Mouse (Mus musculus): ENCODE results near the gene Arap2. TPM values are rescaled to one million over a fixed set of nuclear protein-coding genes. Genes with fewer than 3 reads are reported as not detected.

Gene Arap2
- polyA plus RNA-seq, 1 experiment from 2014 or later, result 6.8 TPM

DNA sequence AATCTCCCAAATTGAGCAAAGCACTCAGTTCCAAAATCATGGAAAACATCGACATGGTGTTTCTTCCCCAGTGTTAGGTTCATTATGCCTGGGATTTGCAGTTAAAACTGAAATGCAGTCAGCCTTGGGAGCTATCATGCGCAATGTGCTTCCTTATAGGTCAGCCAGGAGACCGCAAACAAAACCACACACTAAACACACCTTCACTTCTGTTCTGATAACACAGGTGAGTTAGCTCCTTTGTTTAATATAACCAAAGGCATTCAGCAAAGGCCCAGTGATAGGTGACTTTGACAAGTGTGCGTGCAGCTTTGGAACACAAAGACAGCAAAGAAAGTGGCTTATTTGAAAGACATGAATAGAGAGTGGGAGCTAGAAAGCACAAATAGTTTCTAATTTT, 101.1 kb downstream of the Arap2 start:
- Histone ChIP-seq H3K4me2 (ENCODE audit: low read depth, low read length) (no peak overlapping the region), H3K27me3 (ENCODE audit: insufficient read depth, low read length) (no peaks in the 10 kb centered on the region), H3K4me1 (ENCODE audit: insufficient read depth) (no peaks in the 10 kb centered on the region), H3K9ac (replicated peaks) (no peak overlapping the region), H3K27ac (ENCODE audit: low read depth) (no peak overlapping the region), H3K4me3 (ENCODE audit: low read depth, low read length) (no peak overlapping the region), H3K36me3 (replicated peaks; ENCODE audit: insufficient read depth, low read length) (peaks cover 5% of the 10 kb centered on the region; the same call in 1 of the 2 replicates), H3K9me3 (ENCODE audit: low read length) (no peaks in the 10 kb centered on the region)
- WGBS (ENCODE audit: insufficient replicate concordance), result 81% methylated on average over 4 of the region's 4 CpGs
- no peak for ATAC-seq
- TF ChIP-seq CTCF (IDR thresholded peaks at IDR 0.05; ENCODE audit: low read depth) (no peak), EP300 (IDR thresholded peaks at IDR 0.05; ENCODE audit: low read depth) (no peak)
- no peak for DNase-seq

DNA sequence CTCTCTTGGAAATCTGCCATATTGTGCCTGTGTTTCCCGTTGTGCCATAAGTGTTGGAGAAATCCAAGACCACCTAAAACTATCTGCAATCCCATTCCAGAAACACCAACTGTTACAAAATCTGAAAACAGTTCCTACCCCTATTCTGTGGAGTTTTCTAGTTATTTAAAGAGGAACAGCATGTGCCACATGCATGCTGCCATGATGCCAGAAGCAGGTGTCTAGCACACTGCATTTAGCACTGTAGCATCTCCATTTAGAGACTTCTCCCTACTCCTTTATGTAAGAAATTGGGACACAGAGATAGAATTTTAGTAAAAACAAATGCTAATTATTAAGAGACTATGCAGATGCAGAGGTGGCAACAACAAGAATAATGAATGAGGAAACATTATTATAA, 102.8 kb downstream of the Arap2 start:
- H3K27ac ChIP-seq (ENCODE audit: low read depth), result no peak overlapping the region
- H3K9ac ChIP-seq (replicated peaks), result no peak overlapping the region
- no peaks in the 10 kb centered on the region for H3K4me1 ChIP-seq (ENCODE audit: insufficient read depth)
- H3K9me3 ChIP-seq (ENCODE audit: low read length), result no peaks in the 10 kb centered on the region
- H3K4me3 ChIP-seq (ENCODE audit: low read depth, low read length), result no peak overlapping the region
- DNase-seq, result no peak
- WGBS (ENCODE audit: insufficient replicate concordance), result 65% methylated on average over 1 of the region's 1 CpGs
- H3K36me3 ChIP-seq (replicated peaks; ENCODE audit: insufficient read depth, low read length), result no peaks in the 10 kb centered on the region
- TF ChIP-seq EP300 (IDR thresholded peaks at IDR 0.05; ENCODE audit: low read depth) (no peak), CTCF (IDR thresholded peaks at IDR 0.05; ENCODE audit: low read depth) (no peak)
- no peak overlapping the region for H3K4me2 ChIP-seq (ENCODE audit: low read depth, low read length)
- no peaks in the 10 kb centered on the region for H3K27me3 ChIP-seq (ENCODE audit: insufficient read depth, low read length)
- ATAC-seq, result no peak

DNA sequence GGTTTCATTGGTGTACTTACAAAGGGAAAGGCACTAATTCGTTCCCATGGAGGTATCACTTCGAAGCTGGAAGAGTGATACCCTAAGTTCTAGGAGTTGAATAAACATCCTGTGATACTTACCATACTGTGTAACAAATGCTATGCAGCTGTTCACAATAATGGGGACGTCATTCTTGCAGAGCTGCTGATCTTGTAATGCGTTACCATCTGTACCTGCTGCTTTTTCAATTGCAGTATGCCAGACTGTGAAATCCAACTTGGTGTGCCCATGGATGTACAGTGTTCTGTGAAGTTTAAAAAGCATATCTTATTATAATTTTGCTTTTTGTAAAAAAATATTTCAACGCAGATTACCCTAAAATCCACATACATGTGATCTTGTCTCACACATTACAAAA, 112.0 kb downstream of the Arap2 start:
- no peak for DNase-seq
- WGBS (ENCODE audit: insufficient replicate concordance), result 74% methylated on average over 5 of the region's 5 CpGs
- no peaks in the 10 kb centered on the region for H3K27me3 ChIP-seq (ENCODE audit: insufficient read depth, low read length)
- no peaks in the 10 kb centered on the region for H3K36me3 ChIP-seq (replicated peaks; ENCODE audit: insufficient read depth, low read length)
- H3K27ac ChIP-seq (ENCODE audit: low read depth), result no peak overlapping the region
- no peaks in the 10 kb centered on the region for H3K9me3 ChIP-seq (ENCODE audit: low read length)
- TF ChIP-seq EP300 (IDR thresholded peaks at IDR 0.05; ENCODE audit: low read depth) (no peak), CTCF (IDR thresholded peaks at IDR 0.05; ENCODE audit: low read depth) (no peak)
- H3K4me1 ChIP-seq (ENCODE audit: insufficient read depth), result no peaks in the 10 kb centered on the region
- no peak overlapping the region for H3K9ac ChIP-seq (replicated peaks)
- no peak overlapping the region for H3K4me3 ChIP-seq (ENCODE audit: low read depth, low read length)
- no peak for ATAC-seq
- no peak overlapping the region for H3K4me2 ChIP-seq (ENCODE audit: low read depth, low read length)

DNA sequence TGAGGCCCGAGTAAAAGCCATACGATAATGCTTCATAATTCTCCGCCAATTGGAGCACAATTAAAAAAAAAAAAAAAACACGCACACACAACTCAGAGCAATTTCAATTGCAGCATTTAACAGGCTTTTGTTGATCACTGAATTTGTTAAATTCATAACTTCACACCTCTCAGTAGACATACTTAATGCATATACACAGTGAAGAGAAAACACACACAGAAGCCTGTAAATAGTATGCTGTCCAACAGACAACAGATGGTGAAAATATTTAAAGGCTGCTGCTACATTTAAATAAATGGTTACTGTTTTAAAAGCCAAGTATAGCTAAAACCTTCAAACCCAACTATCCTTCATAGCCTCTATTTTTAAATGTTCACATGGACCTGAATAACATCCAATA, 123.6 kb downstream of the Arap2 start:
- WGBS (ENCODE audit: insufficient replicate concordance), result 82% methylated on average over 4 of the region's 4 CpGs
- no peaks in the 10 kb centered on the region for H3K27me3 ChIP-seq (ENCODE audit: insufficient read depth, low read length)

GRCm38 (mm10) chr5:62640501-62640900, 125.5 kb downstream of the Arap2 start:
- ATAC-seq, result no peak
- WGBS (ENCODE audit: insufficient replicate concordance), result 73% methylated on average over 8 of the region's 8 CpGs

More for the DNA sequence above, 123.6 kb downstream of the Arap2 start:
- H3K4me3 ChIP-seq (ENCODE audit: low read depth, low read length), result no peak overlapping the region
- DNase-seq, result no peak
- no peaks in the 10 kb centered on the region for H3K4me1 ChIP-seq (ENCODE audit: insufficient read depth)
- no peak overlapping the region for H3K27ac ChIP-seq (ENCODE audit: low read depth)
- H3K36me3 ChIP-seq (replicated peaks; ENCODE audit: insufficient read depth, low read length), result no peaks in the 10 kb centered on the region
- no peak overlapping the region for H3K9ac ChIP-seq (replicated peaks)
- H3K4me2 ChIP-seq (ENCODE audit: low read depth, low read length), result no peak overlapping the region
- no peak for ATAC-seq
- TF ChIP-seq EP300 (IDR thresholded peaks at IDR 0.05; ENCODE audit: low read depth) (no peak), CTCF (IDR thresholded peaks at IDR 0.05; ENCODE audit: low read depth) (no peak)
- H3K9me3 ChIP-seq (ENCODE audit: low read length), result no peaks in the 10 kb centered on the region

DNA sequence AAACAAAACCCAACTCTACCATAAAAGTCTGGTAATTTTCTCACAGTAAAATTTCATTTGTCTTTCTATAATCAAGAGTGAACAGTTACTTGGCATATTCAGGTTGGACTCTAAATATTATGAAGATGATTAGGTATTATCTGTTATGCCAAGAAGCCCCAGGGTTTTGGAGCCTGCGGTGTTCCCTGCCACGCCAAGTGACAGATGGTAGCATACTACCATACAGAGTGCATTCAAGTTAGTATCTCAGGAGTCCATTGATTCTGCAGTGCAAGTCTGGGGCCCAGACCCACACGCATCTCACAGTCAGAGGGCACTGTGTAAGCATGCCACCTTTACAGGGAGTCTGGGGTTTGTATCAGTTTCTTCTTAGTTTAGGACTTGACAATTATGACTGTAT, 129.6 kb downstream of the Arap2 start:
- TF ChIP-seq CTCF (IDR thresholded peaks at IDR 0.05; ENCODE audit: low read depth) (no peak), EP300 (IDR thresholded peaks at IDR 0.05; ENCODE audit: low read depth) (no peak)
- Histone ChIP-seq H3K9me3 (ENCODE audit: low read length) (no peaks in the 10 kb centered on the region), H3K27me3 (ENCODE audit: insufficient read depth, low read length) (no peaks in the 10 kb centered on the region), H3K4me3 (ENCODE audit: low read depth, low read length) (no peak overlapping the region), H3K4me1 (ENCODE audit: insufficient read depth) (no peaks in the 10 kb centered on the region), H3K4me2 (ENCODE audit: low read depth, low read length) (no peak overlapping the region), H3K27ac (ENCODE audit: low read depth) (no peak overlapping the region), H3K36me3 (replicated peaks; ENCODE audit: insufficient read depth, low read length) (peaks cover 3% of the 10 kb centered on the region; the same call in 1 of the 2 replicates), H3K9ac (replicated peaks) (no peak overlapping the region)
- 81% methylated on average over 3 of the region's 3 CpGs for WGBS (ENCODE audit: insufficient replicate concordance)
- DNase-seq (no peak), ATAC-seq (no peak)

More at GRCm38 (mm10) chr5:62640501-62640900, 125.5 kb downstream of the Arap2 start:
- H3K4me1 ChIP-seq (ENCODE audit: insufficient read depth), result no peaks in the 10 kb centered on the region
- no peaks in the 10 kb centered on the region for H3K36me3 ChIP-seq (replicated peaks; ENCODE audit: insufficient read depth, low read length)
- DNase-seq, result no peak
- H3K9ac ChIP-seq (replicated peaks), result no peak overlapping the region
- H3K4me3 ChIP-seq (ENCODE audit: low read depth, low read length), result no peak overlapping the region
- H3K4me2 ChIP-seq (ENCODE audit: low read depth, low read length), result no peak overlapping the region
- no peaks in the 10 kb centered on the region for H3K27me3 ChIP-seq (ENCODE audit: insufficient read depth, low read length)
- no peak for TF ChIP-seq CTCF (IDR thresholded peaks at IDR 0.05; ENCODE audit: low read depth)
- TF ChIP-seq EP300 (IDR thresholded peaks at IDR 0.05; ENCODE audit: low read depth), result no peak
- H3K9me3 ChIP-seq (ENCODE audit: low read length), result no peaks in the 10 kb centered on the region
- no peak overlapping the region for H3K27ac ChIP-seq (ENCODE audit: low read depth)

GRCm38 (mm10) chr5:62628901-62629300, 137.1 kb downstream of the Arap2 start:
- no peaks in the 10 kb centered on the region for H3K4me1 ChIP-seq (ENCODE audit: insufficient read depth)
- TF ChIP-seq CTCF (IDR thresholded peaks at IDR 0.05; ENCODE audit: low read depth) (no peak), EP300 (IDR thresholded peaks at IDR 0.05; ENCODE audit: low read depth) (no peak)
- no peaks in the 10 kb centered on the region for H3K9me3 ChIP-seq (ENCODE audit: low read length)
- ATAC-seq (no peak), DNase-seq (no peak)
- no peak overlapping the region for H3K4me2 ChIP-seq (ENCODE audit: low read depth, low read length)
- H3K36me3 ChIP-seq (replicated peaks; ENCODE audit: insufficient read depth, low read length), result no peaks in the 10 kb centered on the region
- no peak overlapping the region for H3K4me3 ChIP-seq (ENCODE audit: low read depth, low read length)
- no peak overlapping the region for H3K27ac ChIP-seq (ENCODE audit: low read depth)
- 85% methylated on average over 5 of the region's 5 CpGs for WGBS (ENCODE audit: insufficient replicate concordance)
- H3K27me3 ChIP-seq (ENCODE audit: insufficient read depth, low read length), result no peaks in the 10 kb centered on the region
- H3K9ac ChIP-seq (replicated peaks), result no peak overlapping the region
